Mouse (Mus musculus) neural tube, embryonic 10.5 days (tissue): Measurements from ENCODE around the gene Stpg1.
A peak's percentile ranks its signal among the peaks of the same experiment; 100 is the strongest.

Source experiments
- DNase-seq: peaks from one replicate; pipeline ENCODE4 v3.0.0-alpha.2; 2017; ENCODE audit warnings: low spot score; ENCODE audit errors: extremely low spot score

Gene Stpg1

GRCm38 (mm10) chr4:135548521-135549077, 54.0 kb downstream of the Stpg1 start:
- DNase-seq, result no peak

GRCm38 (mm10) chr4:135549323-135549722, 54.7 kb downstream of the Stpg1 start:
- DNase-seq, result no peak

DNA sequence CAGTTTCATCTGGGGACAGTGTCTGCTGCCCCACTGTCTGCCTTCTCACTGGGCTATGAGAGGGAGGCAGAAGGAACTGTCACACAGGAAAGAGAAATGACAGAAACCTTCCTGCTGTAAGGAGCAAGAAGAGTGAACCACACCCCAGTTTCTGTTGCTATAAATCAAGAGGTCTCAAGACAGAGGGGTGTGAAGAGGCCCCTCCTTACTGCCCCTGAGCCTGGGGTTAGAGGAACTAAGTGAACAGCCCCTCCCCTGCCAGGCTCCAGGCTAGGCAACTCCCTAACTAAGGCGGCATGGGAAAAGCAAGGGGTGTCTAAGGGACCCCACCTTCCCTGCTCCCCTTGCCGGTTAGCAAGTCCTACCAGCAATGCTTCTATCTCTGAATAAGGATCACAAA, 69.2 kb downstream of the Stpg1 start:
- DNase-seq, result no peak

GRCm38 (mm10) chr4:135565400-135565799, 70.8 kb downstream of the Stpg1 start:
- DNase-seq, result no peak

DNA sequence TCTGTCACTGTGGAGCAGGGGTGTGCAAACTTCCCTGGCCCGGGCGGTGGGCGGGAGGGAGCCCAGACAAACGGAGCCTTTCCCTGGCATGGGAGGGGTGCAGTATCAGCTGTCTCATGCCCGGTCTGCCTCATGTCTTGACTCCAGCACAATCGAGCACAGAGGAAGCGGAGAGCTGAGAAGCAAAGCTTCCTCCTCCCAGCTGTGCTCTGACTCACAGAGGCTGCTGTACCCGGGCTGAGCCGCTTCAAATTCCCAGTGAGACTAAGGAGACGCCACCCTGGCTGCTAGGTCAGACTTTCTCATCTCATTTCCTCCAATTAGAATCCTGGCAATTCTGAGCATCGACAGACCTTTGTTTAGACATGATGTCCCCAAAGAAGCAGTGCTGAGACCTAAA, 72.5 kb downstream of the Stpg1 start:
- no peak for DNase-seq

DNA sequence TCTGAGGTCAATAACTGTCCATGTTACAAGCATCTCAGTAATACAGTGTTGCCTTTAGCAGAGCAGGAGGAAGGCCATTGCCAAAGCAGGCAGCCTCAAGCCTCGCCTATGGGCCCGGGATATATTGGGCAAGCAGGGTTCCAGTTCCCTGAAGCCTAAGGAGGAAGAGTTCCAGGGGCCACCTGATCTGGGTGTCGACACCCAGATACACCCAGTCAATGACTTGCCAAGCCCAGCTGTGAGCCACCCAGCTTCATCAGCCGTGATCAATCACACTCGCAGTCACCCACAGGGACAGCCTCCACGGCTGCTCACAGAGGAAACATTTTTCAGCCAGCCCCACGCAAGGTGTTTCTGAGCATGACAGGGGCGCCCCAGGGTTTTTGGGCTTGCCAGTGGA, 72.9 kb downstream of the Stpg1 start:
- DNase-seq, result no peak

- no peak for DNase-seq
Measured at GRCm38 (mm10) chr4:135569201-135569600, 74.6 kb downstream of the Stpg1 start.

DNA sequence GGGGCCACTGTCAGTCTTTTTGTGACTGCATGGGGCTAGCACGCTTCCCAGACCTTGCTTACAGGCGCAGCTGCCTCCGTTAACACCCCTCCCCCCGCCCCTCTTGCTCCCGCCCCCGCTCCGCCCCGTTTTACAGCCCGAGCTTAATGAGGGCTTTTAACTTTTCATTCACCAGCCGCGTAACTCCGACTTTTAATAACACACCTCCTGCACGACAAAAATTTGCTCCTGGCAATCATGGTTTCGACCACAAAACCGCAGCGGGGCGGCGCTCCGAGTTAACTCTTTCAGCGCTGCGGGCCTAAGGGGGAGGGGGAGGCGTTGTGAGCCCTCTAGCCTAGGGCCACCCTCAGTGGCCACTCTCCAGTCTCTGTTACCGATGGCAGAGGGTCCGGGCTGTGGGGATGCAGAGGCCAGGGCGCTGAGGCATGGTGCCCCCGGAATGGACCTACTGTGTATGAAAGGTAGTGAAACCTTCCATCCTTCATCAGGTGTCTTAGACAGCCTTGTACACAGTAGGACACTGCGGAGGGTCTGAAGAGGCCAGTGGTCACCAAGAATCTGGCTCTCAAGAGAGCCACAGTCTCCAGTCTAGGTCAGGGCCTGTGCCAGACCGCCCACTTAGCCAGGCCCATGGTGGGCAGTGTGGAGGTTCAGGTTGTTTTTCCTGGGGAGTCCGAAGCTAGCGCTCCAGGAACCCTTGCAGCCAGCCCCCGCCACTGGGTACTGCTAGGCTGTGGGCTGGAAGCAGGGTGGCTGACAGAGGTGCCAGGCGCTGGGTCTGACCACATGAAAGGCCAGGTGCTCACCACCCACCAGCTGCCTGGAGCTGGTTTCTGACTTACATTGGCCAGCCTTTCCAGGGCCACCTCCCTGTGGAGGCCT, 75.8 kb downstream of the Stpg1 start:
- peak; percentile 68 for DNase-seq

- no peak for DNase-seq
Measured at GRCm38 (mm10) chr4:135571037-135571550, 76.5 kb downstream of the Stpg1 start.

GRCm38 (mm10) chr4:135572276-135572675, 77.7 kb downstream of the Stpg1 start:
- DNase-seq, result no peak

DNA sequence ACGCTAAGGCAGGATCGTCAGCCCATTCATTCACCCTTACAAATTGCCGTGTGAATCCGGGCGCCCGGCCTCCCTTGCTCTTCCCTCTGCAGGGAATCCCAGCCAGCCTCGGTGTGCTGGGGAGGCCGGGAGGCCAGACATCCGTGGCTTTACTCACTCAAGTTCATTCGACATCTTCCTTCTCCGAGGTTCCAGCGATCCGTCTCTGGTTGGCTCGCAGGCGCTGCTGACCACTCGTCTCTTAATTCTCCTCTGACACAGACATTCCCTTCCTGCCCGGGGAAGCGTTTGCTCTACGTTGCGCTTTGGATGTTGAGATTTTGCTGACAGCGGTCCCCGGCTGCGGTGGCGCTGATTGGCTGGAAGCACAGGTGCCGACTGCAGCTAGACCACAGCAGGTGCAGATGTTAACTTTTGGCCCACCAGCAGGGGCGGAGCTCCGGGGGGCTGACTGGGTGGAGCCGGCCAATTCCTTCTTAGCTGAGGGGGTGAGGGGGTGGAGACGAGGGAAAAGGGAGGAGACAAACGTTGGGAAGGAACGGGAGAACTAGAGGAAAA, 78.7 kb downstream of the Stpg1 start, which contains the start of gene Grhl3:
Gene Grhl3 (minus strand): TSS at position 380 of the 558 bp plus-strand sequence.
- peak; percentile 53 for DNase-seq

GRCm38 (mm10) chr4:135575365-135576140, 81.0 kb downstream of the Stpg1 start:
- DNase-seq, result no peak

GRCm38 (mm10) chr4:135578490-135578889, 83.9 kb downstream of the Stpg1 start:
- DNase-seq, result no peak

DNA sequence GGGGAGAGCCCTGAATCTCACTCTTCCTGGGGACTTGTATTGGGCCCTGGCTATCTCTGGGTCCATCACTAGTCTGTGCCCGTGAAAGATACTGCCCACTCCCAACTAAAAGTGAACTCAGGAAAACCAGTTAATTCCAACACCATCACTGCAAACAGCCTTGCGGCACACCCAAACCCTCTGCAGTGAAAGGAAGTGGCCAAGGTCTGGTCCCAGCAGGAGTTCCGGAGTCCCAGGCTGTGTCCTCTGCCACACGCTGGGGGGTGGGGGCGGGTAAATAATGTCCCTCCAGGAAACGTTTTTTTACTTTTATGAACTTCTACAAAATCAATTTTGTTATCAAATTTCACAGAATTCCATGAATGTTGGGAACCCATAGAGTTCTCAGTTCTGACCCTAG, 85.1 kb downstream of the Stpg1 start:
- DNase-seq, result no peak

GRCm38 (mm10) chr4:135581222-135581910, 86.8 kb downstream of the Stpg1 start:
- DNase-seq, result no peak

DNA sequence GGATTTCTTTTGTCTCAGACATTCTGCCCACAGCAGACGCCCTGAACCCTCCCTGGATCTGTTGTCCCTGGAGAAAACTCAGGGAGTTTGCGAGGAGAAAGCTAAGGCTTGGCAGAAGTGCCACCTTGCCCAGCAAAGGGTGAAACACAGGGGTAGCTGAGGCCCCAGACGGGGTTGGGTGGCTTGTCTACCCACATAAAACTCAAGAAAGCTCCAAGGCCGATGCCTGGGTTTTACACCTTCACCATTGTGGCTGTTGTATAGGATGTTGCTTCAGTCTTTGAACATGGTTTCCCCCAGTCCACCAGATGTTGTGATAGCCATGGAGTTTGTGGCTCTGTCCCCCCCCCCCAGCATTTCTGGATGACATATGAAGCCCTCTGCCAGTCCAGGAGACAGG, 90.2 kb downstream of the Stpg1 start:
- DNase-seq, result no peak
